Mouse (Mus musculus) yolk sac, embryonic 10.5 days (tissue): ENCODE measurements around the gene Nwd2.

Experiments used
- DNase-seq: peaks from one replicate; pipeline ENCODE4 v3.0.0-alpha.2; 2017; ENCODE audit warnings: low spot score

The Nwd2 gene

GRCm38 (mm10) chr5:63649070-63649532, at the start of gene Nwd2:
Nwd2 (plus strand) TSS chr5:63649102.
- DNase-seq, result no peak

GRCm38 (mm10) chr5:63607447-63607846, 41.5 kb upstream of the Nwd2 start:
- no peak for DNase-seq

- DNase-seq, result no peak
These were observed 31.9 kb upstream of the Nwd2 start for GRCm38 (mm10) chr5:63616792-63617668.

GRCm38 (mm10) chr5:63624123-63624522, 24.8 kb upstream of the Nwd2 start:
- no peak for DNase-seq

- DNase-seq, result no peak
These were observed 20.9 kb upstream of the Nwd2 start for GRCm38 (mm10) chr5:63627832-63628530.

- no peak for DNase-seq
These were observed 20.4 kb upstream of the Nwd2 start for GRCm38 (mm10) chr5:63628531-63628871.

- DNase-seq, result no peak
These were observed 14.3 kb upstream of the Nwd2 start for GRCm38 (mm10) chr5:63634636-63635035.

GRCm38 (mm10) chr5:63648187-63648586, 715 bp upstream of the Nwd2 start:
- no peak for DNase-seq

- peak; percentile 1 for DNase-seq
These were observed 897 bp downstream of the Nwd2 start for GRCm38 (mm10) chr5:63649533-63650464.

GRCm38 (mm10) chr5:63651813-63652212, 2.9 kb downstream of the Nwd2 start:
- DNase-seq, result no peak

GRCm38 (mm10) chr5:63652705-63653104, 3.8 kb downstream of the Nwd2 start:
- no peak for DNase-seq

- no peak for DNase-seq
These were observed 18.0 kb downstream of the Nwd2 start for GRCm38 (mm10) chr5:63666884-63667283.

GRCm38 (mm10) chr5:63675934-63676333, 27.0 kb downstream of the Nwd2 start:
- no peak for DNase-seq

- no peak for DNase-seq
These were observed 40.2 kb downstream of the Nwd2 start for GRCm38 (mm10) chr5:63689084-63689483.

GRCm38 (mm10) chr5:63696784-63697183, 47.9 kb downstream of the Nwd2 start:
- DNase-seq, result no peak

GRCm38 (mm10) chr5:63697196-63697595, 48.3 kb downstream of the Nwd2 start:
- no peak for DNase-seq

GRCm38 (mm10) chr5:63728955-63729354, 80.1 kb downstream of the Nwd2 start:
- DNase-seq, result no peak

- no peak for DNase-seq
These were observed 86.6 kb downstream of the Nwd2 start for GRCm38 (mm10) chr5:63735521-63735920.

GRCm38 (mm10) chr5:63743426-63743825, 94.5 kb downstream of the Nwd2 start:
- no peak for DNase-seq

- no peak for DNase-seq
These were observed 99.4 kb downstream of the Nwd2 start for GRCm38 (mm10) chr5:63748299-63748698.

GRCm38 (mm10) chr5:63748759-63749158, 99.9 kb downstream of the Nwd2 start:
- DNase-seq, result no peak

GRCm38 (mm10) chr5:63755092-63755761, 106.3 kb downstream of the Nwd2 start:
- DNase-seq, result peak; percentile 3
